Mouse (Mus musculus) lung, embryonic 16.5 days (tissue): ENCODE measurements around the gene Ints7. TPM values are rescaled to one million over a fixed set of nuclear protein-coding genes. Genes with fewer than 3 reads are reported as not detected.

Source experiments
- ATAC-seq: fragments of 200-750 bp; cut with Nextera tagmentation; 2 replicates; pipeline ENCODE4 v1.8.0; 2017; ENCODE audit warnings: low read depth, mild to moderate bottlenecking, moderate library complexity
- H3K27ac ChIP-seq: fragments of 300-500 bp; sonication (generic); 2 replicates; pipeline ENCODE4 v1.5.1; 2014; ENCODE audit warnings: mild to moderate bottlenecking, control low read depth, low read length
- H3K27me3 ChIP-seq: fragments of 300-500 bp; sonication (generic); 2 replicates; pipeline ENCODE4 v1.6.1; 2014; ENCODE audit warnings: low read depth, low read length, mixed read lengths; ENCODE audit not compliant: control insufficient read depth, insufficient read depth
- H3K36me3 ChIP-seq: fragments of 300-500 bp; sonication (generic); 2 replicates; pipeline ENCODE4 v1.6.1; 2014; ENCODE audit warnings: low read length; ENCODE audit not compliant: control insufficient read depth, insufficient read depth
- H3K4me1 ChIP-seq: fragments of 300-500 bp; sonication (generic); replicated peaks from 2 replicates; pipeline ENCODE4 v1.6.1; 2014; ENCODE audit warnings: low read length, mixed read lengths; ENCODE audit not compliant: control insufficient read depth, insufficient read depth
- H3K4me2 ChIP-seq: fragments of 300-500 bp; sonication (generic); 2 replicates; pipeline ENCODE4 v1.6.1; 2014; ENCODE audit warnings: low read depth, low read length, control low read depth
- H3K4me3 ChIP-seq: fragments of 300-500 bp; sonication (generic); 2 replicates; pipeline ENCODE4 v1.5.1; 2014; ENCODE audit warnings: mild to moderate bottlenecking, low read length, control low read depth
- H3K9ac ChIP-seq: fragments of 300-500 bp; sonication (generic); 2 replicates; pipeline ENCODE4 v1.6.1; 2014; ENCODE audit warnings: low read length, control low read depth
- H3K9me3 ChIP-seq: fragments of 300-500 bp; sonication (generic); 2 replicates; pipeline ENCODE4 v1.6.1; 2016; ENCODE audit warnings: low read length; ENCODE audit not compliant: control insufficient read depth
- WGBS: fragments of 180-500 bp; shearing (Covaris S2); extraction: QIAGEN DNeasy Blood & Tissue Kit; methylation state at CpG from one replicate; pipeline ENCODE4 v1.1.7; 2014; 5-methylcytosine and 5-hydroxymethylcytosine counted together
- polyA plus RNA-seq: library from polyadenylated mRNA; unstranded; fragments of >200 nt; fragmentation: Nextera tagmentation; extraction: Ambion mirVana; gene quantifications from 2 replicates; pipeline ENCODE4 v1.2.1, GENCODE M21; 2015

Gene Ints7
- polyA plus RNA-seq, 1 experiment from 2014 or later = 54.7 TPM

DNA sequence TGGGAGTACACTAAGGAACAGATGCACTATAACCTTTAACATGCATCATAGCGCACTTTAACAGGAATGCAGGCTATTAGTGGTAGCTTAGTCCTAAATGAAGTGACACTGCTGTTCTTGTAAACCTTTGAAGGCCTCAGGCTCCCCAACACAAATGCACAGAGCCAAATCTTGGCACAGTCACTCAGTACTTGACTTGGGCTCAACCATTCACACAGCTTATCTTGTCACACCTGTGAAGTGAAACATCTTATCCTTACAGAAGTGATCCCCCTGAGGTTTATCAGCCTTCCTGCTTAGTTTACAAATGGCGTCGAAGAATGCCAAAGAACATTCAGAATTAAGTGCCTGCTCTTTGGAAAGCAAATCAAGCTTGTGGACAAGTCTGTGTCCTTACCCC lies 31.7 kb upstream of the Ints7 start:
- ATAC-seq = no peak
- no peak overlapping the region for H3K4me2 ChIP-seq
- H3K27me3 ChIP-seq = no peaks in the 10 kb centered on the region
- no peaks in the 10 kb centered on the region for H3K9me3 ChIP-seq
- no peaks in the 10 kb centered on the region for H3K4me1 ChIP-seq
- peaks cover 23% of the 10 kb centered on the region for H3K36me3 ChIP-seq
- no peak overlapping the region for H3K4me3 ChIP-seq
- WGBS = 66% methylated on average over 3 of the region's 3 CpGs
- H3K9ac ChIP-seq = no peak overlapping the region
- no peak overlapping the region for H3K27ac ChIP-seq

DNA sequence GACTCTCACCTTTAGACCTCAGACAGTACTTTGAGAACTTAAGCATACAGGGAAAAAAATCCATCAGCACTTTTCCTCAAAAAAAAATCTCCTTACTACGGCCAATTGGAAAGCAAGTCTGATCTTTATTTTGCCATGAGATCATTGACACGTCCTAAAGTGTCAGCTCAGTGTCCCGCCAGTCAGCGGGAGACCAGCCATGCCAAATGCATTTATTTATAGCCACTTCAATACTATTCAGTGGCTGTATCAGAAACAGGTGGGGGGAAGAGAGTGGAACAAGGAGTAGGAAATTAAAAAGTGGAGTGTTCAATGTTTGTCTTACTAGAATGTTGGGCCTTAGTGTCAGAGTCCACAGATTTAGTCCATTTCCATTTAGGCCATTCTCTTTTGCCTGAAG lies 24.6 kb upstream of the Ints7 start:
- Histone ChIP-seq H3K27me3 (no peaks in the 10 kb centered on the region), H3K36me3 (peaks cover 27% of the 10 kb centered on the region), H3K9me3 (no peaks in the 10 kb centered on the region), H3K9ac (no peak overlapping the region), H3K27ac (no peak overlapping the region), H3K4me3 (no peak overlapping the region), H3K4me1 (no peaks in the 10 kb centered on the region), H3K4me2 (no peak overlapping the region)
- ATAC-seq = no peak
- 65% methylated on average over 4 of the region's 4 CpGs for WGBS

DNA sequence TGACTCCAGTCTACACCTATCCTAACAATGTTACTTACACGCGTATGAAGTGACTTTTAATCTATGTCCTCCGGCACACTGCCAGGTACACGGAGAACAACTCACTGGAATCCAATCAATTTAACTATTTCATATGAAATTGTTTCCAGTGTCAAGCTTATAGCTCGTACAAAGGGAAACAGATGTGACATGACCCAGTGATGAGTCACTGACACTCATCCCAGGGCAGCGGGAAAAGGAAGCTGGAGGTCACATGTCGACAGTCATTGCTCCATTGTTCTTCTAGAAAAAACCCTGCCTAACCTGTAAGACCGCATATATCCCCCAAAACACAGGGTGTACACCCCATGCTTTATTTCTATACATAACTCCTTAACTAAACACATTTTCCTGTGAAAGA lies 18.3 kb upstream of the Ints7 start:
- Histone ChIP-seq H3K27me3 (no peaks in the 10 kb centered on the region), H3K9me3 (no peaks in the 10 kb centered on the region), H3K36me3 (peaks cover 11% of the 10 kb centered on the region), H3K4me1 (no peaks in the 10 kb centered on the region), H3K9ac (no peak overlapping the region), H3K4me2 (no peak overlapping the region), H3K27ac (no peak overlapping the region), H3K4me3 (no peak overlapping the region)
- peak; percentile 64 for ATAC-seq
- 57% methylated on average over 8 of the region's 8 CpGs for WGBS

DNA sequence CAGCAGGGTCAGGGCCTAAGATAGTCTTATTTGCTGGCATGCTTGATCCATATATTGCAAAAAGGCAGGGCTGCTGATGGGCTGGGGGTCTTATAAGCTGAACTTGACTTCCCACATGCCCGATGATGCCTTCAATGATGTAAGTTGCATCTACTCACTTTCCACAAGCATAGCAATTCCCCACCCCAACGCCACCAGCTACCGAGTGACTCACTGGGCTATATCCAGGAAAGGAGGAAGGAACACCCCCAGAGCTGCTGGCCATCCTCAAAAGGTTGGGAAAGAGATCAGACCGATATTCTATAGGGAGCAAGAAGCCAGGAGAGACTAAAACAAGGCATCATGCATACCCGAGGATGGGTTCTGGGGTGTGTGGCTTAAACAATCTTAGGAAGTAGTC lies 15.7 kb upstream of the Ints7 start:
- no peak for ATAC-seq
- no peak overlapping the region for H3K4me3 ChIP-seq
- H3K27ac ChIP-seq = no peak overlapping the region
- H3K9me3 ChIP-seq = no peaks in the 10 kb centered on the region
- H3K27me3 ChIP-seq = no peaks in the 10 kb centered on the region
- H3K9ac ChIP-seq = no peak overlapping the region
- H3K4me1 ChIP-seq = no peaks in the 10 kb centered on the region
- WGBS = 65% methylated on average over 5 of the region's 5 CpGs
- H3K36me3 ChIP-seq = peaks cover 5% of the 10 kb centered on the region; the same call in 1 of the 2 replicates
- H3K4me2 ChIP-seq = no peak overlapping the region

DNA sequence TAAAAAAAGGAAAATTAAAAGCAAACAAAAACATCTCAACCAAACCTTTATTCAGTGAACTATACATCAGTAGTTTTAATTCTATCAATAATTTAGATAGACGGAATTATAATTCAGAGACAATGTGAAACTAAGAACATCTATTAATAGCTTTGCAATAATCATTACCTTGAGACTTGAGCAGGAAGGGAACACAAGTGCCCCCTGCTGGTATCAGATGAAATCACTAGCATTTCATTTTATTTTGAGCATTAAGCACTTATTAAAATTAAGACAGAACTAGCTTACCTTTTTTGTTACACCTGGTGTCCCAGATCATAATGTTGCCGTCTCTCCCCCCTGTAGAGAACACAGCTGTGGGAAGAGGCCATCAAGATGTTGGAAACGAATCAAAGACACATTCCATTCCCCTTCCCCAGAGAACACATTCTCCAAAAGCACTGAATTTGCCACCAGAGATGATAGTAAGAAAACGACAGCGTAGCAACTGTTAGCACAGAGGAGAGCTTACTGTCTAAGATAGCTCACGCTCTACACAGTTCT lies 12.5 kb upstream of the Ints7 start:
- WGBS = 60% methylated on average over 6 of the region's 6 CpGs
- Histone ChIP-seq H3K36me3 (peaks cover 2% of the 10 kb centered on the region; the same call in 1 of the 2 replicates), H3K4me2 (no peak overlapping the region), H3K27me3 (no peaks in the 10 kb centered on the region), H3K4me1 (no peaks in the 10 kb centered on the region), H3K4me3 (no peak overlapping the region), H3K9me3 (no peaks in the 10 kb centered on the region), H3K9ac (no peak overlapping the region), H3K27ac (no peak overlapping the region)
- ATAC-seq = no peak

DNA sequence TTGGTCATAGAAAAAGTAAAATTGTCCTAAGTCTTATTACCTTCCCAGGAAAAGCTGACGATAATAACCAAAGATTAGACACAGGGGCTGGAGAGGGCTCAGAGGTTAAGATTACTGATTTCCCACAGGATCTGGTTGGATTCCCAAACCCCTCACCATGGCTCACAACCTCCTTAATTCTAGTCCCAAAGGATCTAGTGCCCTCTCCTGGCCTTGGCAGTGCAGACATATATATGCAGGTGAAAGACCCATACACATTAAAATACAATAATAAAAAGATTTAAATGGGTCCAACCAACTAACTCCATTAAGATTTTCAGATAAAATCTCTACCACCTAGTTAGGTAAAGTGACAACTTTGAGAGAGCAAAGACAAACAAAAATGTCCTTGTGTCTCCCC lies 7.6 kb upstream of the Ints7 start:
- peaks cover 13% of the 10 kb centered on the region for H3K36me3 ChIP-seq
- no peaks in the 10 kb centered on the region for H3K27me3 ChIP-seq
- ATAC-seq = no peak
- H3K4me2 ChIP-seq = no peak overlapping the region
- no peaks in the 10 kb centered on the region for H3K9me3 ChIP-seq
- H3K27ac ChIP-seq = no peak overlapping the region
- no peaks in the 10 kb centered on the region; the same call in 1 of the 2 replicates for H3K4me1 ChIP-seq
- 89% methylated on average over 1 of the region's 1 CpGs for WGBS
- no peak overlapping the region for H3K9ac ChIP-seq
- H3K4me3 ChIP-seq = no peak overlapping the region

DNA sequence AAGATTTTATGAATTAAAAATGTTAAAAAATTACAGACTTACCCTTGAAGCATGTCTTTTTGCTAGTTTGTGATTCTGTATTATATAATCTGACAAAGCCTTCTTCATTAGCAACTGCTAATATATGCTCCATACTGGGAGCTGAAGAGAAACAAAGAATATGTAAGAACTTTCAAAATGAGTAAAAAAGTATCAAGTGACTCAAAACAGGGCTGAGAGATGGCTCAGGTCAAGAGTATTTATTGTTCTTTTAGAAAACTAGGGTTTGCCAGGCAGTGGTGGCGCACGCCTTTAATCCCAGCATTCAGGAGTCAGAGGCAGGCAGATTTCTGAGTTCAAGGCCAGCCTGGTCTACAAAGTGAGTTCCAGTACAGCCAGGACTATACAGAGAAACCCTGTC lies 5.8 kb upstream of the Ints7 start:
- no peak for ATAC-seq
- Histone ChIP-seq H3K27ac (no peak overlapping the region), H3K27me3 (no peaks in the 10 kb centered on the region), H3K4me1 (peaks cover 4% of the 10 kb centered on the region; the same call in 1 of the 2 replicates), H3K36me3 (peaks cover 13% of the 10 kb centered on the region), H3K4me2 (no peak overlapping the region), H3K4me3 (no peak overlapping the region), H3K9me3 (no peaks in the 10 kb centered on the region), H3K9ac (no peak overlapping the region)
- 96% methylated on average over 2 of the region's 2 CpGs for WGBS

DNA sequence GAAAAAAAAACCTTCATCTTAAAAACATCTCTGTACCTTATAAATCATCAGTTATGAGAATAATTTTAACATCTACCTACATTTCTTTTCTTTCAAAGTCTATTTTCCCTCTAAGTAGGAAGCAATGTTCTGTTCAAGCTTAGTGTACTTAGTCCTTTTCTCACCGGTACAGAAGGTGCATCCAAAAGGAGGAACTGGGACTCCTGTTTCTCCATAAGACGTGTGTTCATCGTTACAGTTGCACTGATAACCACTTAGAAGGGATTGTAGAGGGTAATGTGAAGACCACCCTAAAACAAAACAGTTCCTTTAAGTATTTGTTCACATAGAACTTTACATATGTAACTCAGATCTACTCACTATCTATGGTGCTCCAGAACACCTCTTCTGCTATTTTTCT lies 5.0 kb upstream of the Ints7 start:
- no peak overlapping the region for H3K4me2 ChIP-seq
- 83% methylated on average over 3 of the region's 3 CpGs for WGBS
- no peak for ATAC-seq

DNA sequence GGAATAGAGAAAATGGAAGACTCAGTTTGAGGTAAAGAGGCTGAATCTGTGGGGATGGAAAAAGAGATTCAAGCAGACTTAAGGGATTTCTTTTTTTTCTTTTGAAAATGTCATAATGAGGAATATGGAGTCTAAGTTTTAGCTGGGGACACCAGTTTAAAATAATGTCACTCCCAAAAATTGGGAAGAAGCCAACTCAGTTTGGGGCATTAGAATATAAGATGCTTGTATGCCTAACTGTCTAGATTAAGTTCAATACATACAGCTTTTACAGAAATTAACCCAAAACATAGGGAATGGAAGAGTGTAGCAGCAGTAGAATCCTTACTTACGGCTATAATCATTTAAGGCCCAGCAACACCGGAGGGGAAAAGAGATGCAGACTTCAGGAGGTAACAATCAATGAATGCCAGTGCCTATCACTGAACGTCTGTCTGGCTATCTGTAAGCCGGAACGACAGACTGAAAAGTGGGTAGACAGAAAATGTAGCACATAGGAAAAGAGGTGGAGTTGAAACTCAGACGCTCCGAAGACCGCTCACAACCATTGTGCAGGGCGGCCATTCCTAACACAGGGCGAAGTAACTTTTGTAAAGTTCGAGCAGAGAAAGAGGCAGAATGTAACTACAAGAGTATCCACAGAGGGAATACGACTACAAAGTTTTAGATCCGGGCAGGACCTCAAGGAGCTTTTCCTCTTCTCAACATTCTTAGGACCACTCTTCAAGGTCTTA lies 1.4 kb upstream of the Ints7 start:
- no peaks in the 10 kb centered on the region for H3K27me3 ChIP-seq
- H3K9me3 ChIP-seq = no peaks in the 10 kb centered on the region
- peak overlapping the region; percentile 89 for H3K27ac ChIP-seq
- H3K9ac ChIP-seq = peak overlapping the region; percentile 68
- peak overlapping the region; percentile 59 for H3K4me3 ChIP-seq
- peaks cover 22% of the 10 kb centered on the region for H3K4me1 ChIP-seq
- 1% methylated on average over 13 of the region's 13 CpGs for WGBS
- no peak for ATAC-seq
- H3K36me3 ChIP-seq = peaks cover 1% of the 10 kb centered on the region; the same call in 1 of the 2 replicates
- H3K4me2 ChIP-seq = peak overlapping the region; percentile 74

More for the DNA sequence above, 5.0 kb upstream of the Ints7 start:
- Histone ChIP-seq H3K27me3 (no peaks in the 10 kb centered on the region), H3K36me3 (peaks cover 11% of the 10 kb centered on the region), H3K4me1 (peaks cover 4% of the 10 kb centered on the region; the same call in 1 of the 2 replicates), H3K9me3 (no peaks in the 10 kb centered on the region), H3K4me3 (no peak overlapping the region), H3K9ac (no peak overlapping the region), H3K27ac (no peak overlapping the region)
